Mouse (Mus musculus): ENCODE measurements around the gene Eml3. TPM values are rescaled to one million over a fixed set of nuclear protein-coding genes. Genes with fewer than 3 reads are reported as not detected.

Gene Eml3
- polyA plus RNA-seq, 1 experiment from 2014 or later, result 21.3 TPM

GRCm38 (mm10) chr19:8926766-8927165 lies 2.6 kb upstream of the Eml3 start:
- WGBS, result 82% methylated on average over 2 of the region's 2 CpGs
- no peaks in the 10 kb centered on the region for H3K27me3 ChIP-seq (ENCODE audit: insufficient read depth, poor library complexity, severe bottlenecking)
- H3K4me1 ChIP-seq (replicated peaks), result peaks cover 30% of the 10 kb centered on the region
- DNase-seq (ENCODE audit: low spot score), result no peak
- H3K36me3 ChIP-seq, result peaks cover 59% of the 10 kb centered on the region
- H3K9me3 ChIP-seq, result no peaks in the 10 kb centered on the region
- H3K4me3 ChIP-seq, result no peak overlapping the region
- no peak overlapping the region for H3K27ac ChIP-seq

- peaks cover 54% of the 10 kb centered on the region for H3K36me3 ChIP-seq
- WGBS, result 88% methylated on average over 12 of the region's 12 CpGs
- H3K4me1 ChIP-seq (replicated peaks), result peaks cover 28% of the 10 kb centered on the region
- no peaks in the 10 kb centered on the region for H3K27me3 ChIP-seq (ENCODE audit: insufficient read depth, poor library complexity, severe bottlenecking)
- no peak overlapping the region for H3K4me3 ChIP-seq
- no peak for DNase-seq (ENCODE audit: low spot score)
- H3K27ac ChIP-seq, result no peak overlapping the region
- H3K9me3 ChIP-seq, result no peaks in the 10 kb centered on the region
These were observed 1.3 kb upstream of the Eml3 start for GRCm38 (mm10) chr19:8927891-8928525.

GRCm38 (mm10) chr19:8928689-8929223 lies 596 bp upstream of the Eml3 start:
- H3K4me1 ChIP-seq (replicated peaks), result peaks cover 28% of the 10 kb centered on the region
- H3K36me3 ChIP-seq, result peaks cover 54% of the 10 kb centered on the region
- DNase-seq (ENCODE audit: low spot score), result no peak
- WGBS, result 14% methylated on average over 16 of the region's 16 CpGs
- peak overlapping the region; percentile 92 for H3K27ac ChIP-seq
- H3K27me3 ChIP-seq (ENCODE audit: insufficient read depth, poor library complexity, severe bottlenecking), result no peaks in the 10 kb centered on the region
- no peaks in the 10 kb centered on the region for H3K9me3 ChIP-seq
- H3K4me3 ChIP-seq, result peak overlapping the region; percentile 81

GRCm38 (mm10) chr19:8930117-8930516 lies 765 bp downstream of the Eml3 start:
- Histone ChIP-seq H3K27ac (peak overlapping the region; percentile 92), H3K36me3 (peaks cover 60% of the 10 kb centered on the region), H3K9me3 (no peaks in the 10 kb centered on the region), H3K27me3 (ENCODE audit: insufficient read depth, poor library complexity, severe bottlenecking) (no peaks in the 10 kb centered on the region), H3K4me1 (replicated peaks) (peaks cover 28% of the 10 kb centered on the region), H3K4me3 (peak overlapping the region; percentile 81)
- 15% methylated on average over 11 of the region's 11 CpGs for WGBS
- DNase-seq (ENCODE audit: low spot score), result no peak

GRCm38 (mm10) chr19:8930771-8931170 lies 1.4 kb downstream of the Eml3 start:
- no peak overlapping the region for H3K27ac ChIP-seq
- WGBS, result 84% methylated on average over 7 of the region's 7 CpGs
- no peaks in the 10 kb centered on the region for H3K27me3 ChIP-seq (ENCODE audit: insufficient read depth, poor library complexity, severe bottlenecking)
- H3K36me3 ChIP-seq, result peaks cover 60% of the 10 kb centered on the region
- H3K9me3 ChIP-seq, result no peaks in the 10 kb centered on the region
- DNase-seq (ENCODE audit: low spot score), result no peak
- peaks cover 28% of the 10 kb centered on the region for H3K4me1 ChIP-seq (replicated peaks)
- peak overlapping the region; percentile 81 for H3K4me3 ChIP-seq

GRCm38 (mm10) chr19:8936736-8937135 lies 7.4 kb downstream of the Eml3 start:
- peaks cover 16% of the 10 kb centered on the region for H3K4me1 ChIP-seq (replicated peaks)
- no peak for DNase-seq (ENCODE audit: low spot score)
- no peak overlapping the region for H3K4me3 ChIP-seq
- no peaks in the 10 kb centered on the region for H3K27me3 ChIP-seq (ENCODE audit: insufficient read depth, poor library complexity, severe bottlenecking)
- H3K27ac ChIP-seq, result no peak overlapping the region
- WGBS, result 84% methylated on average over 2 of the region's 2 CpGs
- H3K9me3 ChIP-seq, result no peaks in the 10 kb centered on the region
- H3K36me3 ChIP-seq, result peaks cover 65% of the 10 kb centered on the region

GRCm38 (mm10) chr19:8940526-8941133 lies 11.3 kb downstream of the Eml3 start:
- peaks cover 60% of the 10 kb centered on the region for H3K36me3 ChIP-seq
- DNase-seq (ENCODE audit: low spot score), result no peak
- H3K9me3 ChIP-seq, result no peaks in the 10 kb centered on the region
- peaks cover 46% of the 10 kb centered on the region for H3K4me1 ChIP-seq (replicated peaks)
- 82% methylated on average over 15 of the region's 15 CpGs for WGBS
- peak overlapping the region; percentile 95 for H3K4me3 ChIP-seq
- H3K27ac ChIP-seq, result peak overlapping the region; percentile 98
- H3K27me3 ChIP-seq (ENCODE audit: insufficient read depth, poor library complexity, severe bottlenecking), result no peaks in the 10 kb centered on the region

GRCm38 (mm10) chr19:8941136-8941514 lies 11.8 kb downstream of the Eml3 start:
- H3K4me1 ChIP-seq (replicated peaks), result peaks cover 46% of the 10 kb centered on the region
- DNase-seq (ENCODE audit: low spot score), result peak; percentile 18
- peak overlapping the region; percentile 98 for H3K27ac ChIP-seq
- 40% methylated on average over 10 of the region's 10 CpGs for WGBS
- H3K27me3 ChIP-seq (ENCODE audit: insufficient read depth, poor library complexity, severe bottlenecking), result no peaks in the 10 kb centered on the region
- no peaks in the 10 kb centered on the region for H3K9me3 ChIP-seq
- peak overlapping the region; percentile 95 for H3K4me3 ChIP-seq
- peaks cover 60% of the 10 kb centered on the region for H3K36me3 ChIP-seq

GRCm38 (mm10) chr19:8941515-8942217 lies 12.3 kb downstream of the Eml3 start, which contains the start of gene Mta2:
Gene Mta2 (plus strand): TSS chr19:8941875.
- H3K4me3 ChIP-seq, result peak within 1 kb of the TSS; percentile 95
- H3K27ac ChIP-seq, result peak within 1 kb of the TSS; percentile 98
- peak; percentile 99 for DNase-seq (ENCODE audit: low spot score)
- WGBS, result under 1% methylated on average over 64 of the region's 64 CpGs
- no peaks in the 10 kb centered on the region for H3K9me3 ChIP-seq
- no peaks in the 10 kb centered on the region for H3K27me3 ChIP-seq (ENCODE audit: insufficient read depth, poor library complexity, severe bottlenecking)
- H3K36me3 ChIP-seq, result peaks cover 60% of the 10 kb centered on the region
- peaks cover 46% of the 10 kb centered on the region for H3K4me1 ChIP-seq (replicated peaks)

GRCm38 (mm10) chr19:8942276-8942964 lies 13.1 kb downstream of the Eml3 start:
- peaks cover 60% of the 10 kb centered on the region for H3K36me3 ChIP-seq

GRCm38 (mm10) chr19:8943047-8943446 lies 13.7 kb downstream of the Eml3 start:
- Histone ChIP-seq H3K36me3 (peaks cover 63% of the 10 kb centered on the region), H3K4me3 (peak overlapping the region; percentile 95), H3K4me1 (replicated peaks) (peaks cover 46% of the 10 kb centered on the region), H3K9me3 (no peaks in the 10 kb centered on the region), H3K27ac (peak overlapping the region; percentile 98), H3K27me3 (ENCODE audit: insufficient read depth, poor library complexity, severe bottlenecking) (no peaks in the 10 kb centered on the region)
- 72% methylated on average over 2 of the region's 2 CpGs for WGBS
- DNase-seq (ENCODE audit: low spot score), result no peak

More at GRCm38 (mm10) chr19:8942276-8942964, 13.1 kb downstream of the Eml3 start:
- peak; percentile 71 for DNase-seq (ENCODE audit: low spot score)
- Histone ChIP-seq H3K4me1 (replicated peaks) (peaks cover 46% of the 10 kb centered on the region), H3K9me3 (no peaks in the 10 kb centered on the region), H3K27ac (peak overlapping the region; percentile 98), H3K4me3 (peak overlapping the region; percentile 95), H3K27me3 (ENCODE audit: insufficient read depth, poor library complexity, severe bottlenecking) (no peaks in the 10 kb centered on the region)
- under 1% methylated on average over 46 of the region's 46 CpGs for WGBS

- no peak for DNase-seq (ENCODE audit: low spot score)
- 80% methylated on average over 5 of the region's 5 CpGs for WGBS
- Histone ChIP-seq H3K4me3 (peak overlapping the region; percentile 95), H3K9me3 (no peaks in the 10 kb centered on the region), H3K36me3 (peaks cover 63% of the 10 kb centered on the region), H3K27ac (no peak overlapping the region; the same call in 1 of the 2 replicates), H3K27me3 (ENCODE audit: insufficient read depth, poor library complexity, severe bottlenecking) (no peaks in the 10 kb centered on the region), H3K4me1 (replicated peaks) (peaks cover 46% of the 10 kb centered on the region)
These were observed 14.7 kb downstream of the Eml3 start for GRCm38 (mm10) chr19:8944062-8944461.
